Mouse (Mus musculus): Measurements from ENCODE around the gene Pak2.

GRCm38 (mm10) chr16:32124020-32124419 lies 44.9 kb upstream of the Pak2 start:
- no peak for TF ChIP-seq CTCF (IDR thresholded peaks at IDR 0.05; ENCODE audit: borderline replicate concordance, insufficient read depth, low read length)
- no peak for TF ChIP-seq POLR2A (IDR thresholded peaks at IDR 0.05; ENCODE audit: low read depth, low read length)

Data from embryonic fibroblast, embryonic 13.5 days (primary cell).